Mouse (Mus musculus) ES-E14 (cell line): ENCODE data around the gene Stk16.

Experiments
- CHD2 ChIP-seq: IDR thresholded peaks from 2 replicates; pipeline ENCODE4 v1.6.1; 2014; ENCODE audit warnings: mild to moderate bottlenecking, low read depth, low read length, inconsistent platforms
- HCFC1 ChIP-seq: IDR thresholded peaks from 2 replicates; pipeline ENCODE4 v1.6.1; 2012; ENCODE audit warnings: low read length, inconsistent platforms, borderline replicate concordance; ENCODE audit not compliant: insufficient read depth
- MAFK ChIP-seq: IDR thresholded peaks from 2 replicates; pipeline ENCODE4 v1.6.1; 2014; ENCODE audit warnings: mild to moderate bottlenecking, low read depth, low read length, inconsistent platforms; ENCODE audit not compliant: insufficient read depth
- ZC3H11A ChIP-seq: IDR thresholded peaks from 2 replicates; pipeline ENCODE4 v1.6.1; 2012; ENCODE audit warnings: low read depth, mild to moderate bottlenecking, inconsistent platforms, low read length, borderline replicate concordance
- ZNF384 ChIP-seq: IDR thresholded peaks from 2 replicates; pipeline ENCODE4 v1.6.1; 2012; ENCODE audit warnings: low read depth, low read length, inconsistent platforms

GRCm38 (mm10) chr1:75244175-75244826 is 33.7 kb downstream of the Stk16 start:
- TF ChIP-seq ZNF384 (no peak), MAFK (no peak), CHD2 (no peak), ZC3H11A (no peak), HCFC1 (no peak)
